Mouse (Mus musculus) heart, embryonic 14.5 days (tissue): ENCODE data around the gene Mettl7a3. TPM values are rescaled to one million over a fixed set of nuclear protein-coding genes. Genes with fewer than 3 reads are reported as not detected.
"Not testable (repeated sequence)": the region's sequence is repeated elsewhere in the genome, so short reads cannot be mapped to it uniquely, and the experiment has no call there.

Source experiments
- ATAC-seq: fragments of 200-750 bp; cut with Nextera tagmentation; 2 replicates; pipeline ENCODE4 v1.8.0; 2017; ENCODE audit warnings: low read depth, moderate TSS enrichment; ENCODE audit not compliant: insufficient number of reproducible peaks, insufficient read depth, low FRiP score
- H3K27ac ChIP-seq, 2 experiments: fragments of 200-500 bp in 1 of 2; fragments of 300-500 bp in 1 of 2; sonication (generic) in 1 of 2; replicated peaks in 1 of 2; 2 replicates each; pipeline ENCODE4 v1.5.1; 2012 to 2014; ENCODE audit warnings: low read depth in 2 of 2, low read length in 2 of 2, control low read depth in 1 of 2, mild to moderate bottlenecking in 1 of 2, mixed read lengths in 1 of 2; ENCODE audit not compliant: control insufficient read depth in 1 of 2, insufficient read depth in 1 of 2
- H3K27me3 ChIP-seq: fragments of 300-500 bp; sonication (generic); 2 replicates; pipeline ENCODE4 v1.6.1; 2014; ENCODE audit warnings: mild to moderate bottlenecking, low read length, control low read depth; ENCODE audit not compliant: control insufficient read depth, insufficient read depth
- H3K36me3 ChIP-seq: fragments of 300-500 bp; sonication (generic); 2 replicates; pipeline ENCODE4 v1.6.1; 2014; ENCODE audit warnings: mild to moderate bottlenecking, control low read depth, low read length, mixed read lengths; ENCODE audit not compliant: control insufficient read depth, insufficient read depth
- H3K4me1 ChIP-seq, 2 experiments: fragments of 200-500 bp in 1 of 2; fragments of 300-500 bp in 1 of 2; sonication (generic) in 1 of 2; 2 replicates each; pipeline ENCODE4 v1.6.1; 2012 to 2014; ENCODE audit warnings: low read length in 2 of 2, control low read depth in 1 of 2, mixed read lengths in 1 of 2; ENCODE audit not compliant: control insufficient read depth in 2 of 2, insufficient read depth in 2 of 2
- H3K4me2 ChIP-seq: fragments of 300-500 bp; sonication (generic); 2 replicates; pipeline ENCODE4 v1.6.1; 2014; ENCODE audit warnings: mild to moderate bottlenecking, low read length
- H3K4me3 ChIP-seq, 2 experiments: fragments of 200-500 bp in 1 of 2; fragments of 300-500 bp in 1 of 2; sonication (generic) in 1 of 2; 2 replicates each; pipeline ENCODE4 v1.5.1; 2012 to 2014; ENCODE audit warnings: low read length in 2 of 2, mild to moderate bottlenecking in 2 of 2, control low read depth in 1 of 2, low read depth in 1 of 2, moderate library complexity in 1 of 2; ENCODE audit not compliant: control insufficient read depth in 1 of 2, insufficient read depth in 1 of 2
- H3K9ac ChIP-seq: fragments of 300-500 bp; sonication (generic); 2 replicates; pipeline ENCODE4 v1.6.1; 2014; ENCODE audit warnings: mild to moderate bottlenecking, low read length
- H3K9me3 ChIP-seq: fragments of 300-500 bp; sonication (generic); 2 replicates; pipeline ENCODE4 v1.6.1; 2016; ENCODE audit warnings: low read length, control low read depth; ENCODE audit not compliant: control insufficient read depth
- WGBS: fragments of 180-500 bp; shearing (Covaris S2); extraction: QIAGEN DNeasy Blood & Tissue Kit; methylation state at CpG from one replicate; pipeline ENCODE4 v1.1.7; 2014; 5-methylcytosine and 5-hydroxymethylcytosine counted together
- polyA plus RNA-seq: library from polyadenylated mRNA; unstranded; fragments of >200 nt; fragmentation: Nextera tagmentation; extraction: Ambion mirVana; gene quantifications from 2 replicates; pipeline ENCODE4 v1.2.1, GENCODE M21; 2014

Mettl7a3 gene
- polyA plus RNA-seq, 1 experiment from 2014 or later: not detected

GRCm38 (mm10) chr15:100320295-100320905, 14.3 kb upstream of the Mettl7a3 start:
- Histone ChIP-seq H3K36me3 (no peaks in the 10 kb centered on the region), H3K4me3 (no peak overlapping the region), H3K4me2 (no peak overlapping the region), H3K27me3 (no peaks in the 10 kb centered on the region), H3K9me3 (no peaks in the 10 kb centered on the region), H3K4me1 (no peaks in the 10 kb centered on the region; a peak in 1 of 4 replicates), H3K27ac (no peak overlapping the region), H3K9ac (no peak overlapping the region)
- 67% methylated on average over 9 of the region's 9 CpGs for whole genome bisulfite sequencing
- no peak for ATAC-seq

GRCm38 (mm10) chr15:100321134-100321533, 13.6 kb upstream of the Mettl7a3 start:
- Histone ChIP-seq H3K9ac (no peak overlapping the region), H3K27ac (no peak overlapping the region), H3K27me3 (no peaks in the 10 kb centered on the region), H3K9me3 (no peaks in the 10 kb centered on the region), H3K4me3 (no peak overlapping the region), H3K4me1 (no peaks in the 10 kb centered on the region; a peak in 1 of 4 replicates), H3K36me3 (no peaks in the 10 kb centered on the region), H3K4me2 (no peak overlapping the region)
- no peak for ATAC-seq
- WGBS: 43% methylated on average over 5 of the region's 5 CpGs

DNA sequence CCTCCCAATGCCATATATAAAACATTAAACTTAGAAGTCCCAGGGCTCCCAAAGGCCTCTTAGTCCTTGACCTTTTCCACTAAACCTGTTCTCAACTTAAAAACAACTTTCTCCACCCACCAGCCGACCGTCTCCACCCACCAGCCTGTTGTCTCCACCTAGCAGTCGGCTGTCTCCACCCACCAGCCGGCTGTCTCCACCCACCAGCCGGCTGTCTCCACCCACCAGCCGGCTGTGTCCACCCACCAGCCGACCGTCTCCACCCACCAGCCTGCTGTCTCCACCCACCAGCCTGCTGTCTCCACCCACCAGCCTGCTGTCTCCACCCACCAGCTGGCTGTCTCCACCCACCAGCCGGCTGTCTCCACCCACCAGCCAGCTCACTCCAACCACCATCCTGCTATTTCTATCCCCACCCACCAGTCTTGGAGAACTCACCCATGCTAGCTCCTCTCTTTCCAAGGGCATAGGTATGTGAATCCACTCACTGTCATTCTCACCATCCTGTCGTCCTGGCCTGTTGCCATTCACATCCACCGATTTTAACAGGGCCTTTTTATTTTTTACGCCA, 10.6 kb upstream of the Mettl7a3 start:
- Histone ChIP-seq H3K4me2 (no peak overlapping the region), H3K9me3 (no peaks in the 10 kb centered on the region), H3K9ac (no peak overlapping the region), H3K27me3 (no peaks in the 10 kb centered on the region), H3K4me1 (no peaks in the 10 kb centered on the region; a peak in 1 of 4 replicates), H3K27ac (no peak overlapping the region), H3K36me3 (no peaks in the 10 kb centered on the region), H3K4me3 (no peak overlapping the region)
- WGBS: 69% methylated on average over 12 of the region's 12 CpGs
- ATAC-seq: no peak

DNA sequence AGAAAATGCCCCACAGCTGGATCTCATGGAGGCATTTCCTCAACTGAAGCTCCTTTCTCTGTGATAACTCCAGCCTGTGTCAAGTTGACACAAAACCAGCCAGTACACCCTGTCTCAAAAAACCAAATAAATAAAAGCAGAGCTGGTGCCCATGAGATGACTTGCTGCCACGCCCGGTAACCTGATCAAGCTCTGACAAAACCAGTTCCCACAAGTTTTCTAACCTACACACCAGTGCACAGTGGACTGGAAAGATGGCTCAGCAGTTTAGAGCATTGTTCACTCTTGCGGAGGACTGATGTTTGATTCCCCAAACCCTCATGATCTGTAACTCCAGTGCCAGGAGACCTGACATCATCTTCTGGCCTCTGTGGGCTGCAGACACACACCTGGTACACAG, 9.5 kb upstream of the Mettl7a3 start:
- no peak for ATAC-seq
- H3K9ac ChIP-seq: no peak overlapping the region
- WGBS: 95% methylated on average over 3 of the region's 3 CpGs

DNA sequence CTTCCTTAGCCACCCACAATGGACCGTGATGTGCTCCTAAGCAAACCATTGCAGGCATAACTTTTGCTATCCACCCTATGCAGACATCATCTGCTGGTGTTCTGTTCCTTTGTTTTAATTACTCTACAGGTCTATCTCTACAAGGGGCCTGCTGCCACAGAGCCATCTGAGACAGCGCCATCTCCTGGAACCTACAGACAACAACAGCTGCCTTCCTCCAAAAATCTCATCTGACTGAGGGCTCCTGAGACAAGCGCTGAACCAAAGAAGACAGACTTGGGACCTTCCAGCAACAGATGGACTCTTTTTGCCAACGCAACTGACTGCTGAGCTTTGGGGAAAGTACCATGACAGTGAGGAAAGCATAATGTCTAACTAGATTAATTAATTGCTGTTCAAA, 6.6 kb upstream of the Mettl7a3 start:
- H3K27me3 ChIP-seq, H3K9ac ChIP-seq, H3K4me2 ChIP-seq, H3K36me3 ChIP-seq, ATAC-seq, H3K27ac ChIP-seq, H3K9me3 ChIP-seq, H3K4me3 ChIP-seq, H3K4me1 ChIP-seq: not testable (repeated sequence)
- 57% methylated on average over 3 of the region's 4 CpGs for WGBS

More for the DNA sequence above, 9.5 kb upstream of the Mettl7a3 start:
- H3K36me3 ChIP-seq: no peaks in the 10 kb centered on the region
- no peaks in the 10 kb centered on the region for H3K9me3 ChIP-seq
- H3K27ac ChIP-seq: no peak overlapping the region
- no peaks in the 10 kb centered on the region for H3K27me3 ChIP-seq
- H3K4me1 ChIP-seq: no peaks in the 10 kb centered on the region
- H3K4me3 ChIP-seq: no peak overlapping the region
- H3K4me2 ChIP-seq: no peak overlapping the region

GRCm38 (mm10) chr15:100329336-100329735, 5.4 kb upstream of the Mettl7a3 start:
- not testable (repeated sequence) for H3K4me3 ChIP-seq, H3K9me3 ChIP-seq, H3K27me3 ChIP-seq, H3K4me1 ChIP-seq, H3K27ac ChIP-seq, H3K9ac ChIP-seq, H3K36me3 ChIP-seq, ATAC-seq, H3K4me2 ChIP-seq
- WGBS: 86% methylated on average over 10 of the region's 10 CpGs

DNA sequence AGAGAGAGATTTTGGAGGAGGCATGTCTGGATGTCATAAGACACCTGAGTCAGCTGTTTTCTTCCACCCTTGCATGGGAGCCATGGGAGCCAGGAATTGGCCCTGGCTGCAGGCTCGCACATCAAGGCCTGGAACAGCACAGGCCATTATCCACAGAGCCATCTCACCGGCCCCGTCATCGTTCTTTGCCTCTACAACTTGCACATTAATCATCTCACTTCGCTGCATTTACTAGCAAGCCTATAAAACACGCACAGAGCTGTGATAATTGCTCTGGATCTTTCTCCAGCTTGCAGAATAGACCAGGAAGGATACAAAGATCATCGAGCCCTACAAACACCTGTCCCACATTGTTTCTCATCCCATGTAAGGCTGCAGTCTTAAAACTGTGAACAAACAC, 4.0 kb upstream of the Mettl7a3 start:
- Histone ChIP-seq H3K27ac (no peak overlapping the region), H3K9me3 (no peaks in the 10 kb centered on the region), H3K36me3 (no peaks in the 10 kb centered on the region), H3K4me1 (no peaks in the 10 kb centered on the region), H3K27me3 (no peaks in the 10 kb centered on the region), H3K4me2 (no peak overlapping the region), H3K9ac (no peak overlapping the region), H3K4me3 (no peak overlapping the region)
- WGBS: 93% methylated on average over 7 of the region's 7 CpGs
- ATAC-seq: no peak
